Mouse (Mus musculus): Measurements from ENCODE around the gene Gas7. TPM values are rescaled to one million over a fixed set of nuclear protein-coding genes. Genes with fewer than 3 reads are reported as not detected.

Gene Gas7
- polyA plus RNA-seq, 1 experiment, result 14.4 TPM

- Histone ChIP-seq H3K27me3 (ENCODE audit: control insufficient read depth, insufficient read depth, low read length) (no peaks in the 10 kb centered on the region), H3K4me1 (ENCODE audit: control insufficient read depth, insufficient read depth, low read length) (no peaks in the 10 kb centered on the region), H3K27ac (ENCODE audit: control insufficient read depth, insufficient read depth, low read depth, low read length) (no peak overlapping the region), H3K4me3 (ENCODE audit: control insufficient read depth, low read depth, low read length) (no peak overlapping the region), H3K36me3 (ENCODE audit: control insufficient read depth, insufficient read depth, low read length) (no peaks in the 10 kb centered on the region)
- TF ChIP-seq CTCF (IDR thresholded peaks at IDR 0.05; ENCODE audit: control insufficient read depth, insufficient read depth, insufficient replicate concordance, low read depth, low read length) (no peak), POLR2A (IDR thresholded peaks at IDR 0.05; ENCODE audit: control insufficient read depth, low read depth, low read length) (no peak)
These were observed 208.2 kb downstream of the Gas7 start for GRCm38 (mm10) chr11:67663437-67663836.

DNA sequence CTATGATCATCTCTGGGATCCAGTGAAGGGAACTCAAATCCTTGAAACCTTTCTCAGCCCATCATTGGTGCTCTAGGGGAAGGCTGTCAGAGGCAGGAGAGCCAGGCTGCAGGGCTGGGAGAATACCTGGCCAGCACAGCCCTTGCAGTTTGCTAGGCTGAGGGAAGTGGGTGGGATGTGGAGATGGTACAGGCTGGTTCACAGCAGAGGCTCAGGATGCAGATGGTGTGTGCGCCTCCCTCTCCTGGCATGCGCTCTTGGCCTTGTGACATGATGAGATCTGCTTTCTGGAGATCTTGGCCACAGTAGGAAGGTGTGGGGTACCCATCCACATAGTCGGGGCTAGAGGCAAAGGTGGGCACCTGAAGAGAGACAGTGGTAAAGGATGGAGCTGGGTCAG, 209.0 kb downstream of the Gas7 start:
- H3K4me3 ChIP-seq (ENCODE audit: control insufficient read depth, low read depth, low read length), result no peak overlapping the region
- no peaks in the 10 kb centered on the region for H3K27me3 ChIP-seq (ENCODE audit: control insufficient read depth, insufficient read depth, low read length)
- no peaks in the 10 kb centered on the region for H3K4me1 ChIP-seq (ENCODE audit: control insufficient read depth, insufficient read depth, low read length)
- H3K36me3 ChIP-seq (ENCODE audit: control insufficient read depth, insufficient read depth, low read length), result no peaks in the 10 kb centered on the region
- no peak overlapping the region for H3K27ac ChIP-seq (ENCODE audit: control insufficient read depth, insufficient read depth, low read depth, low read length)
- TF ChIP-seq POLR2A (IDR thresholded peaks at IDR 0.05; ENCODE audit: control insufficient read depth, low read depth, low read length), result no peak
- no peak for TF ChIP-seq CTCF (IDR thresholded peaks at IDR 0.05; ENCODE audit: control insufficient read depth, insufficient read depth, insufficient replicate concordance, low read depth, low read length)

DNA sequence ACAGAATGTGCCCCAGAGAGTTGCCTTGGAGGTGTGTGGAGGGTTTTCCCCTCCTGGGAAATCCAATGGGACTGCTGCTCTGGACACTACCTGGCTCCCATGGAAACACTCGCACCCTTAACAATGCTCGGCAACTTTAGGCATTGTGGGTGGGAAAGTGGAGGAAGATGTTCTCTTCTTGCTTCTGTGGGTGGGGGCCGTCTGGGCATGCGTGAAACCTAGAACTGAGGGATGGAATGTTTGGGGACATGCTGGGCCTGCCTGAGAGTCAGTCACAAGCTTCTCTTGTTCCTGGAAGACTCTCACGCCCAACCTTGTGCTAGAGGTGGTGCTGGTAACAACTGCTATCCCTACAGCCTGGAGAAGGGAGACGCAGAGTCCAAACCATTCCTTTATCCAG, 209.7 kb downstream of the Gas7 start:
- no peak overlapping the region; the same call in 1 of the 2 replicates for H3K27ac ChIP-seq (ENCODE audit: control insufficient read depth, insufficient read depth, low read depth, low read length)
- H3K36me3 ChIP-seq (ENCODE audit: control insufficient read depth, insufficient read depth, low read length), result no peaks in the 10 kb centered on the region
- TF ChIP-seq CTCF (IDR thresholded peaks at IDR 0.05; ENCODE audit: control insufficient read depth, insufficient read depth, insufficient replicate concordance, low read depth, low read length), result no peak
- TF ChIP-seq POLR2A (IDR thresholded peaks at IDR 0.05; ENCODE audit: control insufficient read depth, low read depth, low read length), result no peak
- H3K4me3 ChIP-seq (ENCODE audit: control insufficient read depth, low read depth, low read length), result no peak overlapping the region
- H3K4me1 ChIP-seq (ENCODE audit: control insufficient read depth, insufficient read depth, low read length), result no peaks in the 10 kb centered on the region
- no peaks in the 10 kb centered on the region for H3K27me3 ChIP-seq (ENCODE audit: control insufficient read depth, insufficient read depth, low read length)

GRCm38 (mm10) chr11:67666129-67666528, 210.9 kb downstream of the Gas7 start:
- H3K27ac ChIP-seq (ENCODE audit: control insufficient read depth, insufficient read depth, low read depth, low read length), result no peak overlapping the region
- H3K27me3 ChIP-seq (ENCODE audit: control insufficient read depth, insufficient read depth, low read length), result no peaks in the 10 kb centered on the region
- H3K4me3 ChIP-seq (ENCODE audit: control insufficient read depth, low read depth, low read length), result no peak overlapping the region
- TF ChIP-seq POLR2A (IDR thresholded peaks at IDR 0.05; ENCODE audit: control insufficient read depth, low read depth, low read length), result no peak
- no peak for TF ChIP-seq CTCF (IDR thresholded peaks at IDR 0.05; ENCODE audit: control insufficient read depth, insufficient read depth, insufficient replicate concordance, low read depth, low read length)
- H3K4me1 ChIP-seq (ENCODE audit: control insufficient read depth, insufficient read depth, low read length), result no peaks in the 10 kb centered on the region
- H3K36me3 ChIP-seq (ENCODE audit: control insufficient read depth, insufficient read depth, low read length), result no peaks in the 10 kb centered on the region

- TF ChIP-seq CTCF (IDR thresholded peaks at IDR 0.05; ENCODE audit: control insufficient read depth, insufficient read depth, insufficient replicate concordance, low read depth, low read length) (no peak), POLR2A (IDR thresholded peaks at IDR 0.05; ENCODE audit: control insufficient read depth, low read depth, low read length) (no peak)
- no peaks in the 10 kb centered on the region for H3K27me3 ChIP-seq (ENCODE audit: control insufficient read depth, insufficient read depth, low read length)
- peak overlapping the region; percentile 45; the same call in 1 of the 2 replicates for H3K27ac ChIP-seq (ENCODE audit: control insufficient read depth, insufficient read depth, low read depth, low read length)
These were observed 212.5 kb downstream of the Gas7 start for GRCm38 (mm10) chr11:67667531-67668332.

GRCm38 (mm10) chr11:67668460-67669007, 213.3 kb downstream of the Gas7 start:
- Histone ChIP-seq H3K4me1 (ENCODE audit: control insufficient read depth, insufficient read depth, low read length) (no peaks in the 10 kb centered on the region), H3K27me3 (ENCODE audit: control insufficient read depth, insufficient read depth, low read length) (no peaks in the 10 kb centered on the region), H3K4me3 (ENCODE audit: control insufficient read depth, low read depth, low read length) (no peak overlapping the region), H3K27ac (ENCODE audit: control insufficient read depth, insufficient read depth, low read depth, low read length) (no peak overlapping the region), H3K36me3 (ENCODE audit: control insufficient read depth, insufficient read depth, low read length) (no peaks in the 10 kb centered on the region)
- TF ChIP-seq POLR2A (IDR thresholded peaks at IDR 0.05; ENCODE audit: control insufficient read depth, low read depth, low read length) (no peak), CTCF (IDR thresholded peaks at IDR 0.05; ENCODE audit: control insufficient read depth, insufficient read depth, insufficient replicate concordance, low read depth, low read length) (no peak)

More at GRCm38 (mm10) chr11:67667531-67668332, 212.5 kb downstream of the Gas7 start:
- H3K4me1 ChIP-seq (ENCODE audit: control insufficient read depth, insufficient read depth, low read length), result no peaks in the 10 kb centered on the region
- no peak overlapping the region for H3K4me3 ChIP-seq (ENCODE audit: control insufficient read depth, low read depth, low read length)
- no peaks in the 10 kb centered on the region for H3K36me3 ChIP-seq (ENCODE audit: control insufficient read depth, insufficient read depth, low read length)

- Histone ChIP-seq H3K36me3 (ENCODE audit: control insufficient read depth, insufficient read depth, low read length) (no peaks in the 10 kb centered on the region), H3K27ac (ENCODE audit: control insufficient read depth, insufficient read depth, low read depth, low read length) (no peak overlapping the region), H3K4me1 (ENCODE audit: control insufficient read depth, insufficient read depth, low read length) (no peaks in the 10 kb centered on the region), H3K27me3 (ENCODE audit: control insufficient read depth, insufficient read depth, low read length) (no peaks in the 10 kb centered on the region), H3K4me3 (ENCODE audit: control insufficient read depth, low read depth, low read length) (no peak overlapping the region)
- TF ChIP-seq POLR2A (IDR thresholded peaks at IDR 0.05; ENCODE audit: control insufficient read depth, low read depth, low read length), result no peak
- no peak for TF ChIP-seq CTCF (IDR thresholded peaks at IDR 0.05; ENCODE audit: control insufficient read depth, insufficient read depth, insufficient replicate concordance, low read depth, low read length)
These were observed 214.8 kb downstream of the Gas7 start for GRCm38 (mm10) chr11:67670031-67670430.
